Mouse (Mus musculus) heart, embryonic 16.5 days (tissue): ENCODE data around the gene Ank2. TPM values are rescaled to one million over a fixed set of nuclear protein-coding genes. Genes with fewer than 3 reads are reported as not detected.

Experiments
- ATAC-seq: fragments of 200-750 bp; cut with Nextera tagmentation; replicated peaks from 2 replicates; pipeline ENCODE4 v1.8.0; 2017; ENCODE audit warnings: moderate number of reproducible peaks; ENCODE audit not compliant: insufficient read depth, low FRiP score; ENCODE audit errors: extremely low read depth
- H3K27ac ChIP-seq: fragments of 300-500 bp; sonication (generic); 2 replicates; pipeline ENCODE4 v1.5.1; 2014; ENCODE audit warnings: mild to moderate bottlenecking, low read length, control low read depth, moderate library complexity
- H3K27me3 ChIP-seq: fragments of 300-500 bp; sonication (generic); 2 replicates; pipeline ENCODE4 v1.6.1; 2014; ENCODE audit warnings: low read length, mixed read lengths; ENCODE audit not compliant: control insufficient read depth, insufficient read depth
- H3K36me3 ChIP-seq: fragments of 300-500 bp; sonication (generic); 2 replicates; pipeline ENCODE4 v1.6.1; 2014; ENCODE audit not compliant: control insufficient read depth, insufficient read depth
- H3K4me1 ChIP-seq: fragments of 300-500 bp; sonication (generic); 2 replicates; pipeline ENCODE4 v1.6.1; 2014; ENCODE audit warnings: low read length, mixed read lengths; ENCODE audit not compliant: control insufficient read depth, insufficient read depth
- H3K4me2 ChIP-seq: fragments of 300-500 bp; sonication (generic); 2 replicates; pipeline ENCODE4 v1.6.1; 2014; ENCODE audit warnings: low read depth, mild to moderate bottlenecking, control low read depth, low read length
- H3K4me3 ChIP-seq: fragments of 300-500 bp; sonication (generic); 2 replicates; pipeline ENCODE4 v1.5.1; 2014; ENCODE audit warnings: mild to moderate bottlenecking, control low read depth, low read length
- H3K9ac ChIP-seq: fragments of 300-500 bp; sonication (generic); 2 replicates; pipeline ENCODE4 v1.6.1; 2014; ENCODE audit warnings: low read length, control low read depth
- H3K9me3 ChIP-seq: fragments of 300-500 bp; sonication (generic); replicated peaks from 2 replicates; pipeline ENCODE4 v1.6.1; 2016; ENCODE audit warnings: low read length; ENCODE audit not compliant: control insufficient read depth
- WGBS: fragments of 180-500 bp; shearing (Covaris S2); extraction: QIAGEN DNeasy Blood & Tissue Kit; methylation state at CpG from one replicate; pipeline ENCODE4 v1.1.7; 2014; 5-methylcytosine and 5-hydroxymethylcytosine counted together
- polyA plus RNA-seq: library from polyadenylated mRNA; unstranded; fragments of >200 nt; fragmentation: Nextera tagmentation; extraction: Ambion mirVana; gene quantifications from 2 replicates; pipeline ENCODE4 v1.2.1, GENCODE M21; 2015

The Ank2 gene
- polyA plus RNA-seq, 1 experiment from 2014 or later = 38.9 TPM

DNA sequence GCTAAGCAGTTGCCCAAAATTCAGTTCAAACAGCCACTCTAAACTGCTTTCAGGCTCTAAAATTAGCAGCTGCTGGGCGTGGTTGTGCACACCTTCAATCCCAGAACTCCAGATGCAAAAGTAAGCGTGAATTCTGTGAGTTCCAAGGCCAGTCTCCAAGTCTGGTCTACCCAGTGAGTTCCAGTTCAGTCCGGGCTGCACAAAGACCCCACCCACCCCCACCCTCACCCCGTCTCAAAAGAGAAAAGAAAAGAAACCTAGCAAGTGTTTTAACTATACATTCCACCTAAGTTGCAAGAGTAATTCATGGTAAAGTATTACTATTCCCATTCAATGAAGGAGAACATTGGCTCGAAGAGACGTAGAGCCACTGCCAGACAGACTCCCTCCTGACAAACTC, 45.9 kb downstream of the Ank2 start:
- no peak overlapping the region for H3K27ac ChIP-seq
- no peak for ATAC-seq
- H3K9me3 ChIP-seq = no peaks in the 10 kb centered on the region
- H3K4me2 ChIP-seq = no peak overlapping the region
- no peaks in the 10 kb centered on the region for H3K27me3 ChIP-seq
- no peak overlapping the region for H3K9ac ChIP-seq
- peaks cover 4% of the 10 kb centered on the region for H3K4me1 ChIP-seq
- H3K4me3 ChIP-seq = no peak overlapping the region
- WGBS = 70% methylated on average over 6 of the region's 6 CpGs
- H3K36me3 ChIP-seq = no peaks in the 10 kb centered on the region

DNA sequence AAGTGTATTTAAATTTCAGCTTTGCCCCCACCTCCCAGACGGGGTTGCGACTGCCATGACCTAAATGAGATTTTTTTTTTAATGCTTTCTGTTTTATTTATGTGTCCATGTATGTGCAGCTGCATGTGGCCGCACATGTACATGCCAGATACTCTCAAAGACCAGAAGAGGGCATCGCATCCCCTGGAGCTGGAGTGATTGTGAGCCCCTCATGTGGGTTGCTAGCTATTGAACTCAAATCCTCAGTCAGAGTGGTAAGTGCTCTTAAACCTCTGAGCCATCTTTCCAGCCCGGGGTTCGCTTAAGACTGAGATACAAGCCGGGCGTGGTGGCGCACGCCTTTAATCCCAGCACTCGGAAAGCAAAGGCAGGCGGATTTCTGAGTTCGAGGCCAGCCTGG, 46.9 kb downstream of the Ank2 start:
- Histone ChIP-seq H3K36me3 (no peaks in the 10 kb centered on the region), H3K9me3 (no peaks in the 10 kb centered on the region), H3K9ac (no peak overlapping the region), H3K4me1 (no peaks in the 10 kb centered on the region), H3K4me2 (no peak overlapping the region), H3K27me3 (no peaks in the 10 kb centered on the region), H3K27ac (no peak overlapping the region), H3K4me3 (no peak overlapping the region)
- ATAC-seq = no peak
- WGBS = 63% methylated on average over 13 of the region's 13 CpGs

DNA sequence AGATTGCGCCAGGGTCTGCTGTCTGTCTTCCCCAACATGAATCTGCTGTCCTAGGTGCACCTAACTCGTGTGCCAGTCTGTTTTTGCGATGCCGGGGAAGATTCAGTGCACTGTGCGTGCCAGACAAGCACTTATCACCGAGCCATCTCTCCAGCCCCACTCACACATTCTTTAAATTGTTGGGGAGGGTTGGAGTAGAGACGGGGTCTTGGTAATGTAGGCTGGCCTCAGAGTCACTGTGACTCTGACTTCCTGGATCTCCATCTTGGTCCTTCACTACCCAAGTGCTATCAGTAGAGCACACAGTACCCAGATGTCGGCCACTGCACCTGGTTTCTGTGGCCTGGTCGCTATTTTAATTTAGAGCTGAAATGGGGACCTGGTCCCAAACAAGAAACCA, 47.4 kb downstream of the Ank2 start:
- Histone ChIP-seq H3K27ac (no peak overlapping the region), H3K4me1 (no peaks in the 10 kb centered on the region), H3K36me3 (no peaks in the 10 kb centered on the region), H3K4me3 (no peak overlapping the region), H3K27me3 (no peaks in the 10 kb centered on the region), H3K9me3 (no peaks in the 10 kb centered on the region), H3K9ac (no peak overlapping the region), H3K4me2 (peak overlapping the region; percentile 18; the same call in 1 of the 2 replicates)
- no peak for ATAC-seq
- WGBS = 35% methylated on average over 9 of the region's 9 CpGs

DNA sequence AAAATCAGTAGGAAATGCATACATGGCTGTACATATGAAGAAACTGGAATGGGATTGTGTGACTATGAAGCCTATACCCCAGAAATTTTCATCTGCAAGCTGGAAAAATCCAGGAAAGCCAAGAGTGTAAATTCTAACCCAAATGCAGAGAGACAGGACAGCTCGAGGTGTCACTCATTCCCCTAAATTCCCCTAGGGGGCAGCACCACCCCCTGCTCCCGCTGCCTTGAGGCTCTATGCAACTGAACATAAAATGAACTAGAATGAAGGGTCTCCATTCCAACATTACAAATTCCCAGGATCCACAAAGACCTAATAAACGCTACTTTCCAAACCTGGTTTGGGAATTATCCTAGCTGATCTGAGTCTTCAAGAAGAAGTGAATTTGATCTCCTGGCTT, 48.1 kb downstream of the Ank2 start:
- WGBS = 7% methylated on average over 3 of the region's 3 CpGs

DNA sequence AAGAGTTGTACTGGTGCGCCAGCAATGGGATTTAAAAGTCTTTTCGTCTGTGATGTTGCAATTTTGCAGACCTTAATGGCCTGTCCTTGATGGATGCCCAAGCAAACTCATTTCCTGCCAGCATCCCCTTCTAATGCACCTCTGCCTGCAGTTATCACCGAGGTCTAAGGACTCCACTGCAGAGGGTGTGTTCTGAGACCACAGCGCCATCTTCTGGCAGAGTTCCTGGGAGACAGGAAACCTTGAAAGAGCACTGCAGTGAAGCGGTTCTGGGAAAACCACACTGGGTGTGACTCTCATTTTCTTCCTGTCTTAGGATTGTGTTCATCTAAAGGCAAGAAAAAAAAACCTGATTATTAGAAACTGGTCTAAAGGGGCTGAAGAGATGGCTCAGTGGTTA, 53.0 kb downstream of the Ank2 start:
- Histone ChIP-seq H3K9ac (no peak overlapping the region), H3K36me3 (no peaks in the 10 kb centered on the region), H3K27ac (no peak overlapping the region), H3K4me2 (no peak overlapping the region), H3K4me3 (no peak overlapping the region), H3K27me3 (no peaks in the 10 kb centered on the region), H3K9me3 (no peaks in the 10 kb centered on the region), H3K4me1 (no peaks in the 10 kb centered on the region)
- 46% methylated on average over 5 of the region's 5 CpGs for WGBS
- no peak for ATAC-seq

More for the DNA sequence above, 48.1 kb downstream of the Ank2 start:
- Histone ChIP-seq H3K27me3 (no peaks in the 10 kb centered on the region), H3K4me3 (no peak overlapping the region), H3K27ac (no peak overlapping the region), H3K4me1 (no peaks in the 10 kb centered on the region), H3K4me2 (no peak overlapping the region), H3K9ac (no peak overlapping the region), H3K36me3 (no peaks in the 10 kb centered on the region), H3K9me3 (no peaks in the 10 kb centered on the region)
- no peak for ATAC-seq

DNA sequence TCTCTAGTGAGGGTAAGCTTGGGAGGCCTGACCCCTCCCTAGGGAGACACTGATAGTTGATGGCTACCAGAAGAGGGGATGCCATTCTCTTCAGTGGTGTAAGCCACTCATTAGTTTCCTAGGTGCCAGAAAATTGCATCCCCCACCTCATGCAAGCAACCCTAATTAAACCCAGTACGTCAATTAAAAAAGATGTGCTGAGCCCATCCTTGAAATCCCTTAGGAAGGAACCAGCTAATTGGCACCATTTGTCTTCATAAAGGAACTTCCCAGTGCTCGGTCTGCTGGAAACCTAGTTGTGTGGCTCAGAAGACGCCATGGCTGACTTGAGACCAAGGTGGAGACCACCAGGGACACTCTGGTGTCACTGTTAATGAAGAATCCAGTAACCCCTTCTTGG, 65.9 kb downstream of the Ank2 start:
- WGBS = 72% methylated on average over 3 of the region's 3 CpGs
- Histone ChIP-seq H3K27ac (no peak overlapping the region), H3K9me3 (no peaks in the 10 kb centered on the region), H3K9ac (no peak overlapping the region), H3K36me3 (no peaks in the 10 kb centered on the region), H3K4me1 (no peaks in the 10 kb centered on the region), H3K4me2 (no peak overlapping the region), H3K27me3 (no peaks in the 10 kb centered on the region), H3K4me3 (no peak overlapping the region)
- no peak for ATAC-seq

DNA sequence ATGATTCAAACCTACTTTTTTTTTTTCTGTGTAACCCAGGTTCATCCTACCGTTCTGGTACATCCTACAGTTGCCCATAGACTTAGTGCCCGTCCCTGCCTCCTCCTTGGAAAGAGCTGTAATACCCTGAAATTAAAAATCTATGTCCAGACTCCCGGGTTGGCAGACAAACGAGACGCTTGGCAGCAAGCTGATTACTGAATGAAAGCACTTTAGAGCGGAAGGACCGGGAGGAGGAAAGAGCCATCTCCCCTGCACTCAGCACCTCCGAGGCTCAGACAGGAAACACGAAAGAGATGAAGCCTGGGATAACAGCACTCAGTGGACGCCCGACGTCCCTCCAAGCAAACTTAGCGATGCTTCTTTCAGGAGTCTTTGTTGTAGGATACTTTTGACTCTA, 69.3 kb downstream of the Ank2 start:
- 35% methylated on average over 13 of the region's 13 CpGs for WGBS

DNA sequence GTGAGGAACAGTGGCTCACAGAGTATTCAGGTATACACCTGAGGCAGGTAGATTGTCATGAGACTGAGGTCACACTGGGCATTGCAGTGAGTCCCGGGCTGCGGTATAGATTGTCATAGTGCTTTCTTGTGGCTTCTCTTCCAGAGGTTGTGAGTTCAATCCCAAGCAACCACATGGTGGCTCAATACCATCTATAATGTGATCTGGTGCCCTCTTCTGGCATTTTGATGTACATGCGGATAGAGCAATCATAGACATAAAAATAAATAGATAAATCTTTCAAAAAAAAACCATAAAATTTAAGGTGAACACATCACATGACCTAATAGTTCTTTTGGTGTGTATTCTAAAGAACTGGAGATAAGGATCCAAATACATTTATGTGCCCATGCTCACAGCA, 70.6 kb downstream of the Ank2 start:
- Histone ChIP-seq H3K4me1 (no peaks in the 10 kb centered on the region), H3K27me3 (no peaks in the 10 kb centered on the region), H3K9me3 (no peaks in the 10 kb centered on the region), H3K27ac (no peak overlapping the region), H3K9ac (no peak overlapping the region), H3K4me3 (no peak overlapping the region), H3K4me2 (no peak overlapping the region), H3K36me3 (no peaks in the 10 kb centered on the region)
- no peak for ATAC-seq
- WGBS = 86% methylated on average over 3 of the region's 3 CpGs

More for the DNA sequence above, 69.3 kb downstream of the Ank2 start:
- Histone ChIP-seq H3K9ac (no peak overlapping the region), H3K4me3 (no peak overlapping the region), H3K4me1 (no peaks in the 10 kb centered on the region), H3K36me3 (no peaks in the 10 kb centered on the region), H3K9me3 (no peaks in the 10 kb centered on the region), H3K27me3 (no peaks in the 10 kb centered on the region), H3K27ac (no peak overlapping the region), H3K4me2 (no peak overlapping the region)
- ATAC-seq = no peak

DNA sequence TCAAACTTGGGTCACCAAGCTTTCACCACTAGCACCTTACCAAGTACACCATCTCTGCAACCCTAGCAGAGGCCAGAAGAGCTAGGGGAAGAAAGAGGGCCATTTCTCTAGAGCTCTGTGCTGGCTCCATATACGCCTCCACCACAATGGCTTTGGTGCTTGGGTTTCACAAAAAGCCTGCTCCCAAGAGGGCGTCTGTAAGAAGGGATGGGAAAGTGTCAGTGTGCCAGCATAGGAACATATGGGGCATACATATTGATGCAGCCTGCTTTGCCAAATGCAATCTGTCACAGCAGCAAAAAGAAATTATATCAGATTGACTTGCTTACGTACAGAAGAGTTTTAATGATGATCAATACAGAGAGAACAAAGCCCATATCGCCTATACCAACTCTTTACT, 82.2 kb downstream of the Ank2 start:
- Histone ChIP-seq H3K4me2 (no peak overlapping the region), H3K9me3 (0 out of 2 replicates have a peak, but pooled peaks cover 2% of the 10 kb centered on the region), H3K4me1 (no peaks in the 10 kb centered on the region), H3K4me3 (no peak overlapping the region), H3K27me3 (no peaks in the 10 kb centered on the region), H3K36me3 (no peaks in the 10 kb centered on the region), H3K27ac (no peak overlapping the region), H3K9ac (no peak overlapping the region)
- no peak for ATAC-seq
- WGBS = 82% methylated on average over 4 of the region's 4 CpGs

DNA sequence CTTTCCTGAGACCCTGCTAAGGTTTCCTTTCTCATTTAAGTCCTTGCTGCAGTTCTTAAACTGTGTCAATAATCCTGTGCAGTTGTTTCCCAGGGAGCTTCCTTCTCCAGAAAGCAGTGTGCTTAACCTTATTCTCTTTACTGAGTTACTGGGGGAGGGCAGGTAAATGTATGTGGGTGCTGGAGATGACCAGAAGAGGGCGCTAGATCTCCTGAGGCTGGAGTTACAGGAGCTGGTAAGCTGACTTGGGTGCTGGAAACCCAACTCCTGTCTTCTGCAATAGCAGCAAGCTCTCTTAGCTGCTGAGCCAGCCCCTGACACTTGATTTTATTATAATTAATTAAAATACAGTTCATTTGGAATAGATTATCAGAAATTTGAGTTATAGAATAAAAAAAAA, 84.7 kb downstream of the Ank2 start:
- no peak overlapping the region for H3K4me2 ChIP-seq
- no peak for ATAC-seq
- 0 out of 2 replicates have a peak, but pooled peaks cover 2% of the 10 kb centered on the region for H3K9me3 ChIP-seq
- no peaks in the 10 kb centered on the region for H3K36me3 ChIP-seq
- H3K4me1 ChIP-seq = no peaks in the 10 kb centered on the region
- no peak overlapping the region for H3K9ac ChIP-seq
- no peak overlapping the region for H3K4me3 ChIP-seq
- WGBS = 44% methylated on average over 1 of the region's 1 CpGs
- no peaks in the 10 kb centered on the region for H3K27me3 ChIP-seq
- no peak overlapping the region for H3K27ac ChIP-seq
